Mouse (Mus musculus): ENCODE measurements around the gene Tpcn1.
A peak's percentile ranks its signal among the peaks of the same experiment; 100 is the strongest.

Tpcn1 gene

GRCm38 (mm10) chr5:120609246-120609775 lies 20.8 kb upstream of the Tpcn1 start:
- DNase-seq (ENCODE audit: low read depth, low spot score): no peak

- peak; percentile 27 for DNase-seq (ENCODE audit: low read depth, low spot score)
Measured at GRCm38 (mm10) chr5:120607335-120607734, 18.9 kb upstream of the Tpcn1 start.

GRCm38 (mm10) chr5:120606590-120607200 lies 18.2 kb upstream of the Tpcn1 start:
- peak; percentile 28 for DNase-seq (ENCODE audit: low read depth, low spot score)

- DNase-seq (ENCODE audit: low read depth, low spot score): peak; percentile 95
Measured at GRCm38 (mm10) chr5:120605688-120606087, 17.2 kb upstream of the Tpcn1 start.

GRCm38 (mm10) chr5:120605241-120605661 lies 16.8 kb upstream of the Tpcn1 start:
- no peak for DNase-seq (ENCODE audit: low read depth, low spot score)

GRCm38 (mm10) chr5:120604839-120605238 lies 16.4 kb upstream of the Tpcn1 start:
- peak; percentile 89 for DNase-seq (ENCODE audit: low read depth, low spot score)

- no peak for DNase-seq (ENCODE audit: low read depth, low spot score)
Measured at GRCm38 (mm10) chr5:120603515-120603914, 15.0 kb upstream of the Tpcn1 start.

- DNase-seq (ENCODE audit: low read depth, low spot score): no peak
Measured at GRCm38 (mm10) chr5:120602210-120602609, 13.7 kb upstream of the Tpcn1 start.

- DNase-seq (ENCODE audit: low read depth, low spot score): peak; percentile 82
Measured at GRCm38 (mm10) chr5:120600946-120601668, 12.6 kb upstream of the Tpcn1 start.

GRCm38 (mm10) chr5:120599625-120600024 lies 11.2 kb upstream of the Tpcn1 start:
- DNase-seq (ENCODE audit: low read depth, low spot score): no peak

- DNase-seq (ENCODE audit: low read depth, low spot score): no peak
Measured at GRCm38 (mm10) chr5:120594485-120594884, 6.0 kb upstream of the Tpcn1 start.

- DNase-seq (ENCODE audit: low read depth, low spot score): peak; percentile 85
Measured at GRCm38 (mm10) chr5:120592141-120592540, 3.7 kb upstream of the Tpcn1 start.

GRCm38 (mm10) chr5:120590356-120591010 lies 2.0 kb upstream of the Tpcn1 start:
- peak; percentile 96 for DNase-seq (ENCODE audit: low read depth, low spot score)

GRCm38 (mm10) chr5:120587940-120588568 lies 419 bp downstream of the Tpcn1 start:
- DNase-seq (ENCODE audit: low read depth, low spot score): no peak

GRCm38 (mm10) chr5:120587616-120587926 lies 902 bp downstream of the Tpcn1 start:
- no peak for DNase-seq (ENCODE audit: low read depth, low spot score)

GRCm38 (mm10) chr5:120586741-120587615 lies 1.5 kb downstream of the Tpcn1 start:
- DNase-seq (ENCODE audit: low read depth, low spot score): peak; percentile 54

- DNase-seq (ENCODE audit: low read depth, low spot score): peak; percentile 50
Measured at GRCm38 (mm10) chr5:120584968-120585367, 3.5 kb downstream of the Tpcn1 start.

- no peak for DNase-seq (ENCODE audit: low read depth, low spot score)
Measured at GRCm38 (mm10) chr5:120583511-120583910, 5.0 kb downstream of the Tpcn1 start.

GRCm38 (mm10) chr5:120582002-120582401 lies 6.5 kb downstream of the Tpcn1 start:
- DNase-seq (ENCODE audit: low read depth, low spot score): peak; percentile 33

GRCm38 (mm10) chr5:120579898-120580626 lies 8.4 kb downstream of the Tpcn1 start:
- no peak for DNase-seq (ENCODE audit: low read depth, low spot score)

All from R1 (cell line).